Mouse (Mus musculus): ENCODE measurements around the gene Plch2. TPM values are rescaled to one million over a fixed set of nuclear protein-coding genes. Genes with fewer than 3 reads are reported as not detected.
A peak's percentile ranks its signal among the peaks of the same experiment; 100 is the strongest.

Gene Plch2
- polyA plus RNA-seq, 1 experiment from 2014 or later: 1.0 TPM

GRCm38 (mm10) chr4:155020141-155020540 lies 36.4 kb downstream of the Plch2 start:
- Histone ChIP-seq H3K9me3 (replicated peaks; ENCODE audit: control insufficient read depth, low read length) (no peaks in the 10 kb centered on the region), H3K27ac (ENCODE audit: low read length) (no peak overlapping the region), H3K4me3 (ENCODE audit: low read length) (no peak overlapping the region), H3K9ac (ENCODE audit: low read length) (no peak overlapping the region), H3K27me3 (ENCODE audit: control insufficient read depth, insufficient read depth, low read length) (peaks cover 9% of the 10 kb centered on the region), H3K4me2 (ENCODE audit: low read depth, low read length) (no peak overlapping the region), H3K36me3 (ENCODE audit: control insufficient read depth, insufficient read depth) (no peaks in the 10 kb centered on the region), H3K4me1 (ENCODE audit: control insufficient read depth, insufficient read depth, low read length) (peaks cover 5% of the 10 kb centered on the region; the same call in 1 of the 2 replicates)
- ATAC-seq (replicated peaks; ENCODE audit: extremely low read depth, insufficient read depth, low FRiP score): no peak
- 69% methylated on average over 1 of the region's 1 CpGs for WGBS

GRCm38 (mm10) chr4:155019336-155019847 lies 37.2 kb downstream of the Plch2 start:
- ATAC-seq (replicated peaks; ENCODE audit: extremely low read depth, insufficient read depth, low FRiP score): no peak
- Histone ChIP-seq H3K9me3 (replicated peaks; ENCODE audit: control insufficient read depth, low read length) (no peaks in the 10 kb centered on the region), H3K4me3 (ENCODE audit: low read length) (no peak overlapping the region), H3K27me3 (ENCODE audit: control insufficient read depth, insufficient read depth, low read length) (peaks cover 9% of the 10 kb centered on the region), H3K36me3 (ENCODE audit: control insufficient read depth, insufficient read depth) (no peaks in the 10 kb centered on the region), H3K27ac (ENCODE audit: low read length) (no peak overlapping the region), H3K4me2 (ENCODE audit: low read depth, low read length) (no peak overlapping the region), H3K9ac (ENCODE audit: low read length) (no peak overlapping the region), H3K4me1 (ENCODE audit: control insufficient read depth, insufficient read depth, low read length) (peaks cover 5% of the 10 kb centered on the region; the same call in 1 of the 2 replicates)
- WGBS: 2% methylated on average over 10 of the region's 10 CpGs

- WGBS: 5% methylated on average over 15 of the region's 15 CpGs
- H3K9ac ChIP-seq (ENCODE audit: low read length): no peak overlapping the region
- peaks cover 5% of the 10 kb centered on the region; the same call in 1 of the 2 replicates for H3K4me1 ChIP-seq (ENCODE audit: control insufficient read depth, insufficient read depth, low read length)
- no peak overlapping the region for H3K4me2 ChIP-seq (ENCODE audit: low read depth, low read length)
- H3K9me3 ChIP-seq (replicated peaks; ENCODE audit: control insufficient read depth, low read length): no peaks in the 10 kb centered on the region
- ATAC-seq (replicated peaks; ENCODE audit: extremely low read depth, insufficient read depth, low FRiP score): 0 out of 2 replicates have a peak, but pooled peaks have one; percentile 29
- no peak overlapping the region for H3K4me3 ChIP-seq (ENCODE audit: low read length)
- no peak overlapping the region for H3K27ac ChIP-seq (ENCODE audit: low read length)
- no peaks in the 10 kb centered on the region for H3K36me3 ChIP-seq (ENCODE audit: control insufficient read depth, insufficient read depth)
- peaks cover 9% of the 10 kb centered on the region for H3K27me3 ChIP-seq (ENCODE audit: control insufficient read depth, insufficient read depth, low read length)
Observed at GRCm38 (mm10) chr4:155018601-155019335, 37.8 kb downstream of the Plch2 start.

GRCm38 (mm10) chr4:155018066-155018465 lies 38.5 kb downstream of the Plch2 start:
- Histone ChIP-seq H3K4me1 (ENCODE audit: control insufficient read depth, insufficient read depth, low read length) (peaks cover 5% of the 10 kb centered on the region; the same call in 1 of the 2 replicates), H3K9me3 (replicated peaks; ENCODE audit: control insufficient read depth, low read length) (no peaks in the 10 kb centered on the region), H3K27me3 (ENCODE audit: control insufficient read depth, insufficient read depth, low read length) (peaks cover 9% of the 10 kb centered on the region), H3K4me3 (ENCODE audit: low read length) (no peak overlapping the region), H3K4me2 (ENCODE audit: low read depth, low read length) (no peak overlapping the region), H3K27ac (ENCODE audit: low read length) (no peak overlapping the region), H3K9ac (ENCODE audit: low read length) (no peak overlapping the region), H3K36me3 (ENCODE audit: control insufficient read depth, insufficient read depth) (no peaks in the 10 kb centered on the region)
- 65% methylated on average over 8 of the region's 8 CpGs for WGBS
- no peak for ATAC-seq (replicated peaks; ENCODE audit: extremely low read depth, insufficient read depth, low FRiP score)

- Histone ChIP-seq H3K27ac (ENCODE audit: low read length) (no peak overlapping the region), H3K4me3 (ENCODE audit: low read length) (no peak overlapping the region), H3K4me2 (ENCODE audit: low read depth, low read length) (no peak overlapping the region), H3K36me3 (ENCODE audit: control insufficient read depth, insufficient read depth) (no peaks in the 10 kb centered on the region), H3K27me3 (ENCODE audit: control insufficient read depth, insufficient read depth, low read length) (peaks cover 9% of the 10 kb centered on the region), H3K9ac (ENCODE audit: low read length) (no peak overlapping the region), H3K9me3 (replicated peaks; ENCODE audit: control insufficient read depth, low read length) (no peaks in the 10 kb centered on the region), H3K4me1 (ENCODE audit: control insufficient read depth, insufficient read depth, low read length) (peaks cover 5% of the 10 kb centered on the region; the same call in 1 of the 2 replicates)
- ATAC-seq (replicated peaks; ENCODE audit: extremely low read depth, insufficient read depth, low FRiP score): no peak
- 64% methylated on average over 11 of the region's 11 CpGs for WGBS
Observed at GRCm38 (mm10) chr4:155017253-155017878, 39.2 kb downstream of the Plch2 start.

GRCm38 (mm10) chr4:155016807-155017206 lies 39.8 kb downstream of the Plch2 start:
- Histone ChIP-seq H3K9me3 (replicated peaks; ENCODE audit: control insufficient read depth, low read length) (no peaks in the 10 kb centered on the region), H3K4me2 (ENCODE audit: low read depth, low read length) (no peak overlapping the region), H3K4me3 (ENCODE audit: low read length) (no peak overlapping the region), H3K36me3 (ENCODE audit: control insufficient read depth, insufficient read depth) (no peaks in the 10 kb centered on the region), H3K4me1 (ENCODE audit: control insufficient read depth, insufficient read depth, low read length) (peaks cover 5% of the 10 kb centered on the region; the same call in 1 of the 2 replicates), H3K27ac (ENCODE audit: low read length) (no peak overlapping the region), H3K27me3 (ENCODE audit: control insufficient read depth, insufficient read depth, low read length) (peaks cover 9% of the 10 kb centered on the region), H3K9ac (ENCODE audit: low read length) (no peak overlapping the region)
- no peak for ATAC-seq (replicated peaks; ENCODE audit: extremely low read depth, insufficient read depth, low FRiP score)
- 60% methylated on average over 11 of the region's 11 CpGs for WGBS

- H3K4me1 ChIP-seq (ENCODE audit: control insufficient read depth, insufficient read depth, low read length): peaks cover 5% of the 10 kb centered on the region; the same call in 1 of the 2 replicates
Observed at GRCm38 (mm10) chr4:155015550-155015949, 41.0 kb downstream of the Plch2 start.

GRCm38 (mm10) chr4:155014791-155015190 lies 41.8 kb downstream of the Plch2 start:
- 61% methylated on average over 12 of the region's 12 CpGs for WGBS

More at GRCm38 (mm10) chr4:155015550-155015949, 41.0 kb downstream of the Plch2 start:
- no peak overlapping the region for H3K27ac ChIP-seq (ENCODE audit: low read length)
- no peak for ATAC-seq (replicated peaks; ENCODE audit: extremely low read depth, insufficient read depth, low FRiP score)
- no peaks in the 10 kb centered on the region for H3K36me3 ChIP-seq (ENCODE audit: control insufficient read depth, insufficient read depth)
- H3K4me3 ChIP-seq (ENCODE audit: low read length): no peak overlapping the region
- no peak overlapping the region for H3K9ac ChIP-seq (ENCODE audit: low read length)
- H3K4me2 ChIP-seq (ENCODE audit: low read depth, low read length): no peak overlapping the region
- 59% methylated on average over 4 of the region's 4 CpGs for WGBS
- no peaks in the 10 kb centered on the region for H3K9me3 ChIP-seq (replicated peaks; ENCODE audit: control insufficient read depth, low read length)
- H3K27me3 ChIP-seq (ENCODE audit: control insufficient read depth, insufficient read depth, low read length): peaks cover 9% of the 10 kb centered on the region

GRCm38 (mm10) chr4:155014244-155014643 lies 42.3 kb downstream of the Plch2 start:
- no peaks in the 10 kb centered on the region for H3K9me3 ChIP-seq (replicated peaks; ENCODE audit: control insufficient read depth, low read length)
- no peaks in the 10 kb centered on the region for H3K36me3 ChIP-seq (ENCODE audit: control insufficient read depth, insufficient read depth)
- no peak overlapping the region for H3K27ac ChIP-seq (ENCODE audit: low read length)
- 62% methylated on average over 14 of the region's 14 CpGs for WGBS
- H3K27me3 ChIP-seq (ENCODE audit: control insufficient read depth, insufficient read depth, low read length): peaks cover 9% of the 10 kb centered on the region
- ATAC-seq (replicated peaks; ENCODE audit: extremely low read depth, insufficient read depth, low FRiP score): no peak
- H3K4me1 ChIP-seq (ENCODE audit: control insufficient read depth, insufficient read depth, low read length): peaks cover 3% of the 10 kb centered on the region; the same call in 1 of the 2 replicates
- no peak overlapping the region for H3K9ac ChIP-seq (ENCODE audit: low read length)
- H3K4me3 ChIP-seq (ENCODE audit: low read length): no peak overlapping the region
- no peak overlapping the region for H3K4me2 ChIP-seq (ENCODE audit: low read depth, low read length)

More at GRCm38 (mm10) chr4:155014791-155015190, 41.8 kb downstream of the Plch2 start:
- ATAC-seq (replicated peaks; ENCODE audit: extremely low read depth, insufficient read depth, low FRiP score): no peak
- Histone ChIP-seq H3K36me3 (ENCODE audit: control insufficient read depth, insufficient read depth) (no peaks in the 10 kb centered on the region), H3K9me3 (replicated peaks; ENCODE audit: control insufficient read depth, low read length) (no peaks in the 10 kb centered on the region), H3K4me1 (ENCODE audit: control insufficient read depth, insufficient read depth, low read length) (peaks cover 5% of the 10 kb centered on the region; the same call in 1 of the 2 replicates), H3K9ac (ENCODE audit: low read length) (no peak overlapping the region), H3K27ac (ENCODE audit: low read length) (no peak overlapping the region), H3K27me3 (ENCODE audit: control insufficient read depth, insufficient read depth, low read length) (peaks cover 9% of the 10 kb centered on the region), H3K4me2 (ENCODE audit: low read depth, low read length) (no peak overlapping the region), H3K4me3 (ENCODE audit: low read length) (no peak overlapping the region)
